Mouse (Mus musculus): ENCODE data around the gene Stard7. TPM values are rescaled to one million over a fixed set of nuclear protein-coding genes. Genes with fewer than 3 reads are reported as not detected.
A peak's percentile ranks its signal among the peaks of the same experiment; 100 is the strongest.
"Not testable (repeated sequence)": the region's sequence is repeated elsewhere in the genome, so short reads cannot be mapped to it uniquely, and the experiment has no call there.

The Stard7 gene
- total RNA-seq, 2 experiments from 2014 or later: 81.9 to 100 TPM

DNA sequence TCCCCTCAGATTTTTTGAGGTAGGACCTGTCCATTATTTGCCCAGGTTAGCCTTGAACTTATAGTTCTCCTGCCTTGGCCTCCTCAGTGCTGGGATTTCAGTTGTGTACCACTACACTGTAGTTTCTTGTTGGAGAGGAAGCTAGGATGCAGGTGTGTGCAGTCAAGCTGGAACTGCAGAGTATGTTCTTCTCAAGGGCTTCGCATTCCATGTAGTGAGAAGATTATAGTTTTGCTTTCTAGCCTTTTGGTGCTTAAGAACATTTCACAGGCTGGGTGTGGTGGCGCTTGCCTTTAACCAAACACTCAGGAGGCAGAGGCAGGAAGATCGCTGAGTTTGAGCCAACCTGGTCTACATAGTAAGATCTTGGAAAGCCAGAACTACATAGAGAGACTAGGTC lies 2.8 kb downstream of the Stard7 start:
- DNase-seq (ENCODE audit: low spot score in 2 of 2): no peak

DNA sequence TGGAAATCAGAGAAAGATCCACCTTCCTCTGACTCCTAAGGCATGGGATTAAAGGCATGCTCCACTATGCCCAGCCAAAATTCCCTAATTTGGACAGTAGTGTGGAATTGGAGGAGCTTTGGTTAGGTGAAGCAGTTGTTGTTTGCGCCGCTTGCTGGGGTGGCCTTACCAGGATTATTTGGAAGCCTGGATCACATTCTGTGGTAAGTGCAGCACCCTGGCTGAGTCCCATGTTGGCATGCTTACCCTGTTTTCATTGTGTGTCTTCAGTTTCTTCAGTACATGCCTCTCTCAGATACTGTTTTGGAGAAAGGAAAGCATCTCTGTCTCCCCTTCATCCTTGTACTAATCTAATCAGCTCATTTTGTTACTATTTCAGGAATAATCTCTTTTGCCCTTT lies 4.6 kb downstream of the Stard7 start:
- no peak for DNase-seq (ENCODE audit: low spot score in 2 of 2)

DNA sequence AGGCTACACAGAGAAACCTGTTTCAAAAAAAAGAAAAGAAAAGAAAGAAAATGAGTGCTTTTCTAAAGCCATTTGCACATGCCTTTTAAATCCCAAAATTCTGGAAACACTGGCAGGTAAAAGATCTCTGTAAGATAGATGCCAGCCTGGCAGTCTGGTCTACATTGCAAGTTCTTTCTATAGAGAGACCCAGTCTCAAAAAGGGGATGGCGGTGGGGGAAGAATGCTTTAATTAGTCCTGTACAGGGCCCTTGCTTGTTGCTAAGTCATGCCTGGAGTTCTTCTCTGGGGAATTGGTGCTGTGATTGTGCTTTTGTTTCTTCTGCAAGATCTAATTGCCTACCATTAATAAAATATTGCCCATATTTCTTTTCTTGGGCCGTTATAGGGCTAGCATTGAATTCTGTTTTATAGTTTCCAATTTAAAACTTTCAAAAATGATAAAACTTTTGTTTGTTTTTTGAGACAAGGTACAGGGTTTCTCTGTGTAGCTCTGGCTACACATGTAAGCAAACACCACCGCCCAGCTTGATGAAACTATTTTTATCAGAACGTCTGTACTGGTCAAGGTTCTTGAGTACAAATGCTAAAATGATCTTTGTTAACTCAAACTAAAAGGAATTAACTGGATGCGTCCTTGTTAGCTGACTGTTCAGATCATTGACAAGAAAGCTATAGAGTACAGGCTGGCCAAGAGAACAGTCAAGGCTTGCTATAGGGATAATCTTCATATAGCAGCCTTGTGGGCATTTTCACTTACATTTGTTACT lies 5.7 kb downstream of the Stard7 start:
- no peak for DNase-seq (ENCODE audit: low spot score in 2 of 2)

DNA sequence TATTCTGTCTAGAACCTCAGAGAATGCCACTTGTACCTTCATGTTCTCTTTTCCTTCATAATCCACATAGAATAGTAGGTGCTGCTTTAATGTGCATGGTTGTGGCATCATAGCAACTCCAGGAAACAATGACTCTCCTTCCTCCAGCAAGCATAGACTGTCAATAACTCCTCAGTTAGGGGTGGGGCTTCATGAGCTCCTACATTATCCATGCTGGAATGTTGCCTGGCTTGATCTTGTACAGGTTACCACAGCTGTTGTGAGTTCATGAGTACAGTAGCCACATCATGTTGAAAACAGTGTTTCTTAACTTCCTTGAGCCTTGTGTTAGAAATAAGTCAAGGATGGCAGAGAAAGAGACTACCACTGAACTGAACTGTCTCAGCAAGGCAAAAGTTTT lies 8.1 kb downstream of the Stard7 start:
- no peak for DNase-seq (ENCODE audit: low spot score in 2 of 2)

DNA sequence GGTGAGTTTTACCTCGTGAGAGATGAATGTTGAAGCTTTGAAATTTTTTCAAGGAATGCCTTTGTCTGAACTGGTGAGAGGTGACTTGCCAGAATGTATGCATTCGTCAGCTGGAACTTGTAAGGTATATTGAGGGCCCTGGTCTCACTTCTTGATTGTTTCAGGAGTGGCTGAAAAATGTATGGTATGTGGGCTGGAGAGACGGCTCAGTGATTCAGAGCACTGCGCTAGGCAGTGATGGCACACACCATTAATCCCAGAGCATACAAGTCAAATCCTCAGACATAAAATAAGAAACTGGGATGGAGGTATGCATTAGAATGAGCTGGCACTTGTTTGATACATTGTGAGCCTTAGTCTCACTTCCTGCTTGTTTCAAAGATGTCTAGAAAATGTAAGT lies 22.2 kb downstream of the Stard7 start:
- DNase-seq (ENCODE audit: low spot score in 2 of 2): no peak

DNA sequence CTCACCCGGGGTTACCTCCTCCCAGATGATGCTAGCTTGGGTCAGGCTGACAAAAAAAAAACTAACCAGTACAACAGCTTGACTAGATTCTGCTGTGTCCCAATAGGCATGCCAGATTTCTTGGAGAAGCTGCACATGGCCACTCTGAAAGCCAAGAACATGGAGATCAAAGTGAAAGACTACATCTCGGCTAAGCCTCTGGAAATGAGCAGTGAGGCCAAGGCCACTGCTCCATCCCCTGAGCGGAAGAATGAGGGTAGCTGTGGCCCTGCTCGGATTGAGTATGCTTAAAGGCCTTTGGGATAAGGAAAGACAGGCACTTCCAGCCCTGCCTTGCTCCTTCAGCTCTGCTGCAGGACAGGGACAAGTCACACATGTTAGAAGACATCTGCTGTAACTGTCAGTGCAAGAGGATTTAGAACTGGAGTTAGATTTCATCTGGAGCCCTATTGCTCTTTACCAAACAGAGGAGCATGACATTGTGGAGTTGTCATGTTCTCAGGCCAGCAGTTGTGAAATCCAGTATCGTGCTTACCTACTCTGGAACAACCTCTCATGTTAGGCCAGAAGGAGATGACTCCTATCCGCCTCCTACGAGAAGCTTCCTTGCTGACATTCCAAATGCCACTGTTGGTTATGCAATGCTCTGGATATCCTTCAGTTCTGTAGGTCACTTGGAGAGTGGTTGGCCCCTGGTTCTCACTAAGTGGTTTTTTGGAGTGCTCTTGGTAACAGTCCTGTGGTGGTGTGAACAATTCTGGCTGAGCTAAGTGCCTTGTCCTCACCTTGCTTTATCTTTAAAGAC lies 27.2 kb downstream of the Stard7 start:
- DNase-seq (ENCODE audit: low spot score in 2 of 2): peak in 1 of 2 experiments; percentile 7

DNA sequence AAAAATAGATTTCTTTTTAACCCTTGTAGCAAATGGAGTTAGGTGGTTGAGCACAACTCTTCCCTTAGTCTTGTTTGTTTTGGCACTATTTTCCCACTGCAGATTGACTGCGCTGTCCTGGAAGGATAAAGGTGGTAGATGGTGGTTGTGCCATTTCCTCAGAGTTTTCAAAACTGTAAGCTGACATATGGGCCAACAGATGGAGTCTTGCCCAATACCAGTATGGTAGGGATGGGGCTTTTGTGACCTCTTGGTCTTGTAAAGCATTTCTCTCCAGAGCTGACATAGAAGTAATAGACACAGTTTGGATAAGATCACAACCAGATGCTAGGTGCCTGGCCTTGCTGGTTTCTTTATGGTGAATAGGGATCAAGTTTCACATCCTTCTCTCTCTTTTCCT lies 28.0 kb downstream of the Stard7 start:
- DNase-seq (ENCODE audit: low spot score in 2 of 2): no peak

DNA sequence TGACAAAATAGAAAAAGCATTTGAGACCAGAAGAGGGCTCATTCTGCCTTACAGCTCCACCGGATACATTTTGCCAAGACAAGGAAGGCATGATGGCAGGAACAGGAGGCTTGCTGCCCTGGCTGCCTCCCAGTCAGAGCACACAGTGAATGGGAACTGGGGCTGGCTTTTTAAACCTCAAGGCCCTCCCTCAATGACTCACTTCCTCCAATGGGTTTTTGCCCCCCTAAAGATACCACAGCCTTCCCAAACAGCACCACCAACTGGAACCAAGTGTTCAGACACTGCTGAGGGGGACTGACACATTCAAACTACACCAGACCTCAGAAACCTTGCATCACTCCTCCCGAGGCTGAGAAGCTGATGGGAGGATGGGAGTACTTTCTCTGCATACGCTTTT lies 30.7 kb downstream of the Stard7 start:
- no peak for DNase-seq (ENCODE audit: low spot score in 2 of 2)

DNA sequence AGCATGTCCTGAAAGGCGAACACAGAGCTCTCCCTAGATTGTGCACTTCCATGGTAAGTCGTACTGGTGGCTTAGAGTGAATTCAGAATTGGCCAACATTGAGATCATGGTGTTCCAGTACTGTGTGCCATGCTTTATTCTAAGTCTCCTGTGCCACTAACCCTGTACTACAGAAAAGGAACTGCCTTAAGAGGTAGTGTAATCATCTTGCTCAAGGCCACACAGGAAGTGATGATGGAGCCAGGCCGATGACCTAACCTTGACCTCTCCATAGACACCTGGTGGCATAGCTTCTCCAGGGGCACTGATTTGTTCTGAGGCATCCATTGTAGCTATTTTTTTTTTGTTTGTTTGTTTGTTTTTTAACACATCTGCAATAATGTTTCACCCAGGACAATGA lies 31.9 kb downstream of the Stard7 start:
- DNase-seq (ENCODE audit: low spot score in 2 of 2): no peak

DNA sequence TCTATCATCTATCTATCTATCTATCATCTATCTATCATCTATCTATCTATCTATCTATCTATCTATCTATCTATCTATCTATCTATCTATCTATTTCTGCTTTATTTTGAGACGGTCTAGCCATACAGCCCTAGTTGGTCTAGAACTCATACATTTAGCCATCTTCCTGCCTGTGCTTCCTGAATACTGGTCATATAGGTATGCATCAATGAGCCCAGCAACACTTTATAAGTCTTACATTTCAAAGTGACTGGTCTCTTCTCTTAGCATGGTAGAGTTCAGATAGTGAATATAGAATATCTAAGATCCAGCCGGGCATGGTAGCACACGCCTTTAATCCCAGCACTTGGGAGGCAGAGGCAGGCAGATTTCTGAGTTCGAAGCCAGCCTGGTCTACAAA lies 34.2 kb downstream of the Stard7 start:
- DNase-seq (ENCODE audit: low spot score in 2 of 2): not testable (repeated sequence)

DNA sequence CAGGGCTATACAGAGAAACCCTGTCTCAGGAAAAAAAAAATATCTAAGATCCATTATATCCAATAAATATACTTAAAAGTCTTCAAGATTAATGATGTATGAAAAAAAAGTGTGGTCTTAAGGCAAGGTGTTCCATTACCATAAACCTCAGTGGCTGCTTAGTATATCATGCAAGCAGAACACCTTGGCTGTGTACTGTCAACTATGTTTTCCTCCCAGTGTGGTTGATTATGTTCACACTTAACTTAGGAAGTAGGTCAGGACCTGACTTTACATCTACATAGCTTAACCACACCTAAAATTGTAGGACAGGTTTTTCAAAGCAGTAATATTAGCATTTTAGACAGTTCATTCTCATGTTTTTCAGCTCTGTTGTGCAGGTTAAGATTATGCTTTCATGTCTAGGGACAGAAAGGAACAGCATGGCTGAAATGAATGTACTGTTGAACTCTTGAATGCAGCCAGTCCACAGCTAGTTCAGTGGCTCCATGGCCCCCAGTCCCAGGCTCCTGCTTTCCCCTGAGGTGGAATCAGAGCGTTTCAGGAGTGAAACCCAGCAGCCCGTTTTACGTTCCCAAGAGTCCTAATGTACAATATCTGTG lies 34.7 kb downstream of the Stard7 start:
- no peak for DNase-seq (ENCODE audit: low spot score in 2 of 2)

DNA sequence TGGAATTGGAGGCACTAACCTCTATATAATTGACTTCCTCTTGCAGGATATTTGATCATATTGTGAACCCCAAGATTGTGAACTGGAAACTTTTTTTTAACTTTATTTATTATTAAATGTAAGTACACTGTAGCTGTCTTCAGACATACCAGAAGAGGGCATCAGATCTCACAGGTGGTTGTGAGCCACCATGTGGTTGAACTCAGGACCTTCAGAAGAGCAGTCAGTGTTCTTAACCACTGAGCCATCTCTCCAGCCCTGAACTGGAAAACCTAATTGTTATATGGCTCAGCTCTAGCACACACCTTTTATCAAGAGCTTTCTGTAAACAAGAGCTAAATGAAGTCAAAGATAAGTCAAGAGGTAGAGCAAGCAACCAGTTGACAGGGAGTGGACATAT lies 36.1 kb downstream of the Stard7 start:
- no peak for DNase-seq (ENCODE audit: low spot score in 2 of 2)

DNA sequence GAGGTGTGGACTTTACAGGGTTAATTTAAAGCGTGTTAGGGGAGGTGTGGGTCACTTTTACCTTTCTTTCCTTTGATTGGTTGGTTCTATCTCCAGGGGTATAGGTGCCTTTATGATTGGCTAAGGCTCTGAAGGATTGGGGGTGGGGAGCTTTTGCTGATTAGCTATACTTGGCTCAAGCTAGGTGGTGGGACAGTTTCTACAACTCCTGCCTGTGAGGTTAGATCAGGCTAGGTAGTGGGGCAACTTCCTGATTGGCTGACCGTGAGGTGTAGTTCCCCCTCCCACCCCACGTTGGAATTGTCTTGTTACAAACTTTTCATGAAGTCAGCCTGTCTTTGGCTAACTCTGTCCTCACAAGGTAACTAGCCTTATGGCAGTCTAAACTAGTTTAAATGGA lies 37.2 kb downstream of the Stard7 start:
- no peak for DNase-seq (ENCODE audit: low spot score in 2 of 2)

DNA sequence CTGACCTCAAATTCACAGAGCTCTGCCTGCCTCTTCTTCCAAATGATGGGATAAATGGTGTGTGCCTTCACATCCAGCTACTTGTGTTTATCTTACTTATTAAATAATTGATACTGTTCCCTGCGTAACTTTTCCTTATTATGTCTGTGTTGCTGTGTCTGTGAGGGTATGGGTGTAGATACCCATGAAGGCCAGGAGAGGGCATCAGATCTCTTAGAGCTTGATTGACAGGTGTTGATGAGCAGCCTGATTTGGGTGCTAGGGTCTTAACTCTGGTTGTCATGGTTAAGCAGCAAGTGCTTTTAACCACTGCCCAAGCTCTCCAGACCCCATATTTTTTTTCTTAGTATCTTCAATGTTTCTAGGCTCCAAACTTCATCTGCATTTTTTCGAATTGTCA lies 38.6 kb downstream of the Stard7 start:
- no peak for DNase-seq (ENCODE audit: low spot score in 2 of 2)

DNA sequence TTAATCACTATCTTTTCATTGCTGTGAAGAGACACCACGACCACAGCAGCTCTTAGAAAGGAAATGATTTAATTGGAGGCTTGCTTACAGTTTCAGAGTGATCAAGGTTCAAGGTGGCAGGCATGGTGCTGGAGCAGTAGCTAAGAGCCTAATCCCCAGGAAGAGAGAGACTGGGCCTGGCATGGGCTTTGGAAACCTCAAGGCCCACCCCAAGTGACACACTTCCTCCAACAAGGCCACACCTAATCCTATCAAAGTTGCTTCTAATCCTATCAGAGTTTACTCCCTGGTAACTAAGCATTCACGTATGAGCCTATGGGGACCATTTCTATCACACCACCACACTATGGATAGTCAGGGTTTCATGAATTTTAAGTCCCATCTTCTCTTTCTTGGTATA lies 40.2 kb downstream of the Stard7 start:
- DNase-seq (ENCODE audit: low spot score in 2 of 2): no peak

DNA sequence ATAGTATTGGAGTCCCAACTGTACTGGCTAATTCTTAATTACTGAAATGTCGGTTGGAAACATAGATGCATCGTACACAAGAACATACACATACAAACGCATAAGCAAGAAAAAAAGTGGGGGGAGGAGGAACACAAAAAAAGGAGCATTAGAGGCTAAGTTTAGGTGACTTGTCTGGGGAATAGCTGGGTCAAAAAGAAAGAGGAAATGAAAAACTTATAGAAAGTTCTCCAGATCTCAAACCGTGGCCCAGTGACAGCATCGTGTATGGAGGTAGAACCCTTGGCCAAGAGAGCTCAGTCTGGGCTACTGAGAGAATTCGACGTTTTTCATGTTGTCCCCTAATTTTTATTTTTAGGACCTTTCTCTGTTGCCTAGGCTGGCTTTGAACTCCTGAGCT lies 40.7 kb downstream of the Stard7 start:
- DNase-seq (ENCODE audit: low spot score in 2 of 2): no peak

DNA sequence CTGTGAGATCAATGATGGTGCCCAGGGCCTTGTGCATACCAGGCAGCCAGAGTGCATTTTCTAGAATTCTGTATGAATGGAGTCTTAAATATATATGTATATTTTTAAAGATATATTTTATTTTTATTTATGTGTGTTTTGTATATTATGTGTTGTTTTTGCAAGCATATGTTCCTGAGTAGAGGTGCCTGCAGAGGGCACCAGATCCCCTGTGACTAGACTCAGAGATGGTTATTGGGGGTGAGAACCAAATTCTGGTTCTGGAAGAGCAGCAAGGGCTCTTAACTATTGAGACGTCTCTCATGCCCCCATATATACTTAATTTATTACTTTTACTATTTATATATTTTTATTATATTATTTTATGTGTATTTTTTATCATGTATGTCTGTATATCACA lies 41.2 kb downstream of the Stard7 start:
- DNase-seq (ENCODE audit: low spot score in 2 of 2): no peak

DNA sequence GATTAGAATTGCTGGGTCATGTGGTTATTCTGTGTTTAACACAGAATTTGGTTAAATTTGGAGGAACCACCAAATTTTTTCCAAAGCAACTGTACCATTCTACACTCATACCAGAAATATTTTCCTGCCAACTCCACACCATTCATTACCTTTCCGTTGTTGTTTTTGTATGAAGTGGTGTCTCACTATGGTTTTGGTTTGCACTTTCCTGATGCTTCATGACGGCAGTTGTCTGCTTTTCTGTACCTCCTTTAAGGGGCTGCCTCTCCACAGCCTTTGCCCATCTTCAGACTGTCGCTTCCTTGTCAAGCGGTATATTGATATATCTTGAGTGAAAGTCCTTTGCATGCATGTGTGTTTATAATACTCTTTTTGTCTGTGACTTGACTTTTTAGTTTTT lies 42.8 kb downstream of the Stard7 start:
- no peak for DNase-seq (ENCODE audit: low spot score in 2 of 2)

DNA sequence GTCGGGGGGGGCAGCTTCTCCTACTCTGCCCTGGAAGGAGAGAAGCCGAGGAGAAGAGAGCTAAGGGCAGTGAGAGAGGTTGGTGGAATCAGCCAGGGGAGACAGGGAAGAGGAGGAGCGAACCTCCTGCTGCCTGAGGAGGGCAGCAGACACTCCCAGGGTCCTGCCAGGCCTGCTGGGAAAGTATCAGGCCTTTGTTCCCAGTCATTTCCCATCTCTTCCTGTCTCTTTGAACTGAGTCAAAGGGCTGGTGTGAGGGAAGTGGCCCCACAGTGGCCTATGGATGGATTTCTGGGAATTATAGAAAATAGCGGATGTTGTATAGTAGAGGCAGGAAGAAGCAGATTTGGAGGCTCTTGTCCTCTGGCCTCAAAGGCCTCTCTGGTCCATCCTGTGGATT lies 43.9 kb downstream of the Stard7 start:
- no peak for DNase-seq (ENCODE audit: low spot score in 2 of 2)

DNA sequence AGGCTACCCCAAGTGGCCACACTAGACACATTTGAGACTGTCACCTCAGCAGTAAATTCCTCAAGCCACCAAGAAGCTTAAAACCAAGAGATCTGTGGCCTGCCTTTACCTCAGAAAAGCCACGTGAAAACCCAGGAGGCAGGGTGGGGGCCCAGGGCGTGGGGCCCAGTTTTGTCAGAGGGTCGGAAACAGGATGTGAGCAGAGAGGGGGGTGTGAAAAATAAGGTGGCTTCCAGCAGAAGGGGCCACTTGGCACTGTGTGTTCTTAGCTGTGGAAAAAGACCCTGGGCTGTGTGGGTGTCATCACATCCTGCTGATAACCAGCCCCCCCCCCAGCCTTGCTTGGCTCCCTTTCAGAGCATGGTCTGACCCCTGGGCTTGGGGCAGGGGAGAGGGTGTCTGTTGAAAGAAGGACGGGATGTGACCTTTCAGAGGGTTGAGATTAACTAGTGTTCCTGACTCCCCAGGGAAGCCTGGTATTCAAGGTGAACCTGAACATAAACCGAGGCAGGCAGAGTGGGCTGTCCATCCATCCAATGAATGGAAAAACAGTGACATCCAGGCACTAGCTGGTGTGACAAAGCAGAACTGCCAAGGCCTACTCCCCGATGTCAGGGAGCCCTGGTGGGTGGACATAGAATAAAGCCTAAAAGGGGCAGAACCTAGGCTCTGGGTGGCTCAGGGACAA lies 44.6 kb downstream of the Stard7 start:
- no peak for DNase-seq (ENCODE audit: low spot score in 2 of 2)

DNA sequence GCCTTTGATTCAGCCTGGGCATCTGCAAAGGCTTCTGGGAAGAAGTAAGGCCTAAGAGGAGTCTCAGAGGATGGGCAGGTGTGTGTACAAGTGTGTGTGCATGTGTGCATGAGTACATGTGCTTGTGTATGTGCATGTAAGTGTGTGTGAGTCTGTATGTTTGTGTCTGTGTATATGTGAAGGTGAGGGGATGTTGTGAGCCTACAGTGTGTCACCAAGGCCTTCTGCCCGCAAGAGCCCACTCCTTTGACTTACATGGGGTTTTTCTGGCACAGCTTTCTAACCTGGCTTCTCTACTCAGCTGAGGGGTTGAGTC lies 45.1 kb downstream of the Stard7 start:
- DNase-seq (ENCODE audit: low spot score in 2 of 2): no peak

DNA sequence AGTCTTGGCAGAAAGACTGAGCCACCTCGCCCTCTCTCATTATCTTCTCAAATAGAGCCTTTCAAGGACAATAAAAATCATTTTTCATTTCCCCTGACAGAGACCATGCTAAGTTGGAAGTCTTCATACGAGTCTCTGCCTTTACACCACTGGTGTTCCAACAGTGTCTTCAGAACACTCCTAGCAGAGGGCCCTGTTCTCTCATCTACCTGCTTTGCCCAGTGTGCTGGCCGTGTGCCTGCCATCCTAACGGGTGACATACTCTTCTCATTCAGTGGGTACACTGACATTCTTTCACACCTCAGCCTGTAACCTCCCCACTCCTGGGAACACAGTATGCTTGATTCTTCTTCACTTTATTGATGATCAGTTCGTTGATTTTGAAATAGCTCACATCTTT lies 46.4 kb downstream of the Stard7 start:
- no peak for DNase-seq (ENCODE audit: low spot score in 2 of 2)

Data from adrenal gland, adult 18-20 months (tissue).